Mouse (Mus musculus) hematopoietic stem cell, adult 5-6 weeks (primary cell): Measurements from ENCODE around the gene Grasp. TPM values are rescaled to one million over a fixed set of nuclear protein-coding genes. Genes with fewer than 3 reads are reported as not detected.

Experiments
- ATAC-seq, 2 experiments: fragments of 125-278 bp in 1 of 2; replicated peaks in 1 of 2; 2 replicates each; pipeline ENCODE4 v1.8.0; 2016 to 2017; ENCODE audit warnings: inconsistent platforms in 2 of 2, mild to moderate bottlenecking in 2 of 2, moderate number of reproducible peaks in 2 of 2, low read depth in 1 of 2, moderate TSS enrichment in 1 of 2; ENCODE audit not compliant: low FRiP score in 2 of 2, poor library complexity in 2 of 2, severe bottlenecking in 2 of 2, insufficient read depth in 1 of 2, low TSS enrichment in 1 of 2
- total RNA-seq: library from RNA; stranded (forward); fragments of 172-1452, 232-1000 nt; gene quantifications from 2 replicates; pipeline ENCODE4 v1.2.3, GENCODE M21; 2017

Gene Grasp
- total RNA-seq, 1 experiment from 2014 or later, result 6.6 TPM

- ATAC-seq, result peak; percentile 18 to 23; a peak in 1 of 4 replicates
These were observed 32.3 kb upstream of the Grasp start for GRCm38 (mm10) chr15:101191459-101192259.

DNA sequence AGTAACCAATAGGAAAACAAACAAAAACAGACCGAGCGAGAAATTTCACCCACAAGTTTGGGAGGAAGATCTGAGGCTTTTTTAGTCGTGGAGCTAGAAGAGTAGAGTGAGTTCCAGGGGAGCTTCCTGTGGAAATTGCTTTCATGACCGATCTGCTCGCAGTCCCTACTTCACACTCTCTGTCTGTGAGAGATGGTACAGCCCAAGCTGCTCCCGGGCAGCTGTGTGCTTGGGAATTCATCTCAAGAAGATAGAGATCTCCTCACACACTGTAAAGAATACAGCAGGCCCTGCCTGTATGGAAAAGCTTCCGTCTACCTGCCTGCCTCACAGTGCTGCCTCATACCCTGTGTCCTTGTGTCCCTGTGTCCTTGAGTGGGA lies 31.7 kb upstream of the Grasp start:
- ATAC-seq, result no peak

DNA sequence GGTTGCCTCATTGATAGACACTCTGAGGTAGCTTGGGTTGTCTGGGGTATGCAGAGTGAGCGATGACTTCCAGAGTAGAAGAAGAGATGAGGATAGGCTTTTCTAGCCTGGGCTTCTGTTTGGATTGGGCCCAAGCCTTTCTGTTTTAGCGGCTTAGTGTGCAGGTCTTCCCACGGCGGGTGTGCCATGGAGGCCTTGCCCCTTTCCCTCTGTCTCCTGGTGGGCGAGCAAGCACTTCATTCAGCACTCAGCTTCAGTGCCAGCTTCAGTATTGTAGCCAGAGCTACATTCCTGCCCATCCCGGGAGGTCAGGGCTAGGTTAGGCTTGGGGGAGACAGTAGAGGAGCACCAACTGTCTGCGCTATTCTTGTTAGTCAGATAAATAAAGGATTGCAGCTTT lies 31.3 kb upstream of the Grasp start:
- no peak for ATAC-seq

- no peak for ATAC-seq
These were observed 30.0 kb upstream of the Grasp start for GRCm38 (mm10) chr15:101193971-101194370.

DNA sequence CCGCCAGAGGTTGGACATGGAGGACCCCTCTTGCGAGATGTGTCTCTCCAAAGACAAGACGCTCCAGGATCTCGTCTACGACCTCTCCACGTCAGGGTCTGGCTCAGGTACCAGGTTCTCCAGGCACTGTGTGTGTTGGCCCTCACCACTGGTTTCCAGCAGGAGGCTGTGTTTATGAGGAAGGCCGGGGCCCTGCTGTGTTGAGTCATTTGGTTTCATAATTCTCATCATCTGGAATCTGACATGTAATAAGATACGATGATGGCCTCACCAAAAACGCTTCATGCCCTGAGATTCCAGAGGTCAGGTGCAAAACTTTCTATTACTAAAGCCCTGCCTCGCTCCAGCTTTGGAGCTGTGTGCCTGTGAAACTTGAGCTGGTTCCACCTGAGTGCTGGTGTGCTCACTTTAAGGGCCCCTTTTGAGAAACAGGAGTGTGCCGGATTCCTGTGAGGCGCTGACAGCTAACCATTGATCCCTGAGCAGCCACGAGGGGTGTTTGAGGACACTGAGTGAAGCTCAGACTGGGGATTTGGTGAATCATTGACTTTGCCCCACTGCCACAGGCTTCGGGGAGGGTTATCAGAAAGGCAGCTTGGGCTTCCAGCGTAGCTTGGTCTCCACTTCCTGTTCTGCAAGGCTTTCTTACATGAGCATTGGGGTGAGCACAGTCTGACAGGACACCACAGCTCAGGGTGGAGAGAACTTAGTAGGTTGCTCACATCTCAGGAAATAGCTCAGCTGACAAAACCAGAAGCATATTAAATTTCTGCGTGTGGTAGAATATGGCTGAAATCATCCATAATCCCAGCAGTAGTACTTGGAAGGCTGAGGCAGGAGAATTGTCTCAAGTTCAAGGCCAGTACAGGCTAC lies 28.8 kb upstream of the Grasp start:
- peak in 1 of 2 experiments; percentile 27; a peak in 1 of 4 replicates for ATAC-seq

DNA sequence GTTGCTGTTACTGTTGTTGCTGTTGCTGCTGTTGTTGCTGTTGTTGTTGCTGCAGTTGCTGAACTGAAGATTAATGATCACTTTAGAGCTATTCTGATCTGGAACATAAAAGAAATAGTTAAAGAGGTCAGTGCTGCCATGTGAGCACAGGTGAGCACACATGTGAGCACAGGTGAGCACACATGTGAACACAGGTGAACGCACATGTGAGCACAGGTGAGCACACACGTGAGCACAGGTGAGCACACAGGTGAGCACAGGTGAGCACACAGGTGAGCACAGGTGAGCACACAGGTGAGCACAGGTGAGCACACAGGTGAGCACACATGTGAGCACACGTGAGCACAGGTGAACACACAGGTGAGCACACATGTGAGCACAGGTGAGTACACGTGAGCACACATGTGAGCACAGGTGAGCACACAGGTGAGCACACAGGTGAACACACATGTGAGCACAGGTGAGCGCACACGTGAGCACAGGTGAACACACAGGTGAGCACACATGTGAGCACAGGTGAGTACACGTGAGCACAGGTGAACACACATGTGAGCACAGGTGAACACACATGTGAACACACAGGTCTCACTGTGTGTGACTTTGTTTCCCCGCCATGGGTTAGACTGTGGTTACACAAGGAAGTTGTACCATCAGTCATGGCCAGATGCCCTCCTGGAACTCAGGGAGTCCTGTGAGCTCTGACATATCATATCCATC lies 27.8 kb upstream of the Grasp start:
- ATAC-seq, result no peak

GRCm38 (mm10) chr15:101196961-101197360 lies 27.0 kb upstream of the Grasp start:
- no peak for ATAC-seq

DNA sequence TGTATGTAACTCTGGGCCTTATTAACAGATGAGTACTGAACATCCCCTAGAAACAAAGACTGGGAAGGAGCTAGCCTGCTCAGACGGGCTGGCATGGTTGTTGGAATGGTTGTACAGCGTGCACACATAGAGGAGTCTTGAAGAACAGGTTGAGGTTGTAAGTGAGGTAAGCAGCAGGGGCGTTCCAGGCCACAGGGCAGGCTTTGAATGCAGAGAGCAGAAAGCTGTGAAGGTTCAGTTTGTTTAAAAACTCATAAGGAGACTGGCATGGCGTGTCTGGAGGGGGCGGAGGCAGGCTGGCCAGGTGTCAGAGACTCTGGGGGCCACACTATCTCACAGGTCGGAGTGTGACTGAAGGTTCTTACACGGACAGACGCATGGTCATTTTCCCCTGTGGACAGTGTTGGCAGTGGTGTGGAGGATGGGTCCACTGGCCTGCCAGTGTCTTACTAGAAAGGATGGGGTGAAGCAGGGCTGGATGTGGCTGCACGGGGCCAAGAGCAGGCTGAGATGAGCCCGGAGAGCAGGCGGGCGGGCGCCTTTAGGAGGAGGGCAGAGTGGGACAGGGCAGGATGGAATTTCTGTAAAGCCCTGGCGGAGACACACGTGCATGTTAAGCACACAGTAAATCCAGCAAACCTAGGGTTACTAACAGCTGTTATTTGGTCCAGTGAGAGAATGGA lies 26.4 kb upstream of the Grasp start:
- ATAC-seq, result no peak

DNA sequence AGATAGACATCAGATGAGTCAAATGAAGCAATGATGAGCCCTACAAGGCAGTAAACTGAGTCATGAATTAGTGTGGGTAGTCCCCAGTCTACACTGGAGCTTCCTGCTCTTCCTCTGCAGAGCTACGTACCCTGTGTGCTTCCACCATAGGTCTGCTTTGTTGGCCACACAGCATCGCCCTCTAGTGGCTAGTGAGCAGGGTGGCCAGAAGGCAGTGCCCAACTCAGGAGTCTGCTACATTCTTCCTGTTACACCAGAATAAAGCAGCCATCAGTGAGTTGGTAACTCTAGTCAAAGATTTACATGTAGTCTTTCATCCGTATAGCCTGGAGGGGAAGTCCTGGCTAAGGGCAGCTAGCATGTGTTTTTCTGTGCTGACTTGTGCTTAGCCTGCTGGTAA lies 25.8 kb upstream of the Grasp start:
- peak; percentile 83 to 92 for ATAC-seq

DNA sequence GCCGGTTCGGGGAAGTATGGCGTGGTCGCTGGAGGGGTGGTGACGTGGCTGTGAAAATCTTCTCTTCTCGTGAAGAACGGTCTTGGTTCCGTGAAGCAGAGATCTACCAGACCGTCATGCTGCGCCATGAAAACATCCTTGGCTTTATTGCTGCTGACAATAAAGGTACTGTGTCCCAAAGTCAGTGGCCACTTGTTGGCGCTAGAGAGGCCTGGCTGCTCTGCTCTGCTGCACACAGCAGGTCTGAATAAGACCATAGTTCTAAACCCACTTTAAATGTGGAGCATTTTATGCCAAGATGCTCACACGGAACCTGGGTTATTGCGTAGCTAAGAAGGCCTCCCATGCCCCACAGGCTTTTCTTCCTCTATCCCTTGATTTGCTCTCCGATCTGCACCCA lies 25.1 kb upstream of the Grasp start:
- no peak for ATAC-seq

GRCm38 (mm10) chr15:101200777-101201295 lies 23.2 kb upstream of the Grasp start:
- no peak for ATAC-seq

- ATAC-seq, result no peak
These were observed 22.6 kb upstream of the Grasp start for GRCm38 (mm10) chr15:101201414-101201813.

DNA sequence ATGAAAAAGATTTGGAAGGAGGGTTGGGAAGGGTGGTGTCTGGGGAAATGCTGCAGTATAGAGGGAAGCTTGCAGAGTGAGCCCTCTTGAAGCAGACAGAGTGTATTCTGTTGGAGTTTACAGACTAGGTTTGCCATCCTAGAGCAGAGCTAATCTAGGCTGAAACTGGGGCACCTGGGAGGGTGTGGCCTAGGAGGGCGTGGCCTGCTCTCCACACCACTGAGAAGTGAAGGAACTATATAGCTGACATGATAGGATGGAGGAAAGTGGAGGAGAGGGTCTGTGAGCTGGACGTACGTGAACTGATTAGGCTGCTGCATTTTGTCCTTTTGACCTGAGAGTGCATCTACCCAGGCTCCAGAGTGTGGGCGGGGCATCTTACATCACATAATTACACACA lies 20.3 kb upstream of the Grasp start:
- no peak for ATAC-seq

GRCm38 (mm10) chr15:101204781-101205180 lies 19.2 kb upstream of the Grasp start:
- no peak for ATAC-seq

GRCm38 (mm10) chr15:101210228-101210627 lies 13.8 kb upstream of the Grasp start:
- 0 out of 4 replicates have a peak, but pooled peaks of 1 of the 2 experiments have one; percentile 42 for ATAC-seq

DNA sequence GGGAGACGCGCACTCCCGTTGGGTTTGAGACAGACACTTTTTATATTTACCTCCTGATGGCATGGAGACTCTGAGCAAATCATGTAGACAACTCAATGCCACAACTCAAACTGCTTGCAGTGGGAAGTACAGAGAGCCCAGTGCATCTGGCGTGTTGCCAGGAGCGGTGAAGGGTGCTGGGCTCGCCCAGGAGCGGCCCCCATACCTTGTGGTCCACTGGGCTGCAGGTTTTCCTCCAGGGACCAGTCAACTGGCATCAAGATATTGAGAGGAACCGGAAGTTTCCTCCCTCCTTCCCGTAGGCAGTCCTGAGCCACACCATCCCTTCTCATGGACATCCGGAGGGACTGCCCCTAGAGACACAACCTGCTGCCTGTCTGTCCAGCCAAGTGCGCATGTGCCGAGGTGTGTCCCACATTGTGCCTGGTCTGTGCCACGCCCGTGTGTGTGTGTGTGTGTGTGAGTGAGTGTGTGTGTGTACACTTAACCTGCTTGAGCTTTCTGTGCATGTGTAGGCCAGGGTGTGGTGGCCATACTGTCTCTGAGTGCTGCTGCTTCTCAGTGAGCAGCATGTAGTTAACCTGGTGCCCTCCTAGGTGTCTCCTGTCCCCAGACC lies 12.9 kb upstream of the Grasp start:
- ATAC-seq, result no peak

- ATAC-seq, result no peak
These were observed 11.6 kb upstream of the Grasp start for GRCm38 (mm10) chr15:101212435-101212834.
